Mouse (Mus musculus) kidney, embryonic 14.5 days (tissue): ENCODE data around the gene Esp24. TPM values are rescaled to one million over a fixed set of nuclear protein-coding genes. Genes with fewer than 3 reads are reported as not detected.
"Not testable (repeated sequence)": the region's sequence is repeated elsewhere in the genome, so short reads cannot be mapped to it uniquely, and the experiment has no call there.

Experiments
- ATAC-seq: fragments of 200-750 bp; cut with Nextera tagmentation; 2 replicates; pipeline ENCODE4 v1.8.0; 2017; ENCODE audit warnings: moderate number of reproducible peaks, mild to moderate bottlenecking, moderate TSS enrichment, moderate library complexity; ENCODE audit not compliant: low FRiP score, low TSS enrichment
- H3K27ac ChIP-seq: fragments of 300-500 bp; sonication (generic); 2 replicates; pipeline ENCODE4 v1.5.1; 2014; ENCODE audit warnings: low read depth, mild to moderate bottlenecking, low read length, moderate library complexity, mixed read lengths
- H3K27me3 ChIP-seq: fragments of 300-500 bp; sonication (generic); 2 replicates; pipeline ENCODE4 v1.6.1; 2014; ENCODE audit warnings: mild to moderate bottlenecking, low read length; ENCODE audit not compliant: control insufficient read depth, insufficient read depth
- H3K36me3 ChIP-seq: fragments of 300-500 bp; sonication (generic); 2 replicates; pipeline ENCODE4 v1.6.1; 2014; ENCODE audit warnings: low read length, mixed read lengths; ENCODE audit not compliant: control insufficient read depth, insufficient read depth
- H3K4me1 ChIP-seq: fragments of 300-500 bp; sonication (generic); 2 replicates; pipeline ENCODE4 v1.6.1; 2014; ENCODE audit warnings: low read length, mixed read lengths; ENCODE audit not compliant: control insufficient read depth, insufficient read depth
- H3K4me2 ChIP-seq: fragments of 300-500 bp; sonication (generic); replicated peaks from 2 replicates; pipeline ENCODE4 v1.6.1; 2014; ENCODE audit warnings: low read depth, mild to moderate bottlenecking, low read length
- H3K4me3 ChIP-seq: fragments of 300-500 bp; sonication (generic); 2 replicates; pipeline ENCODE4 v1.5.1; 2014; ENCODE audit warnings: mild to moderate bottlenecking, low read length
- H3K9ac ChIP-seq: fragments of 300-500 bp; sonication (generic); 2 replicates; pipeline ENCODE4 v1.6.1; 2014; ENCODE audit warnings: low read depth, mild to moderate bottlenecking, low read length, moderate library complexity
- H3K9me3 ChIP-seq: fragments of 300-500 bp; sonication (generic); 2 replicates; pipeline ENCODE4 v1.6.1; 2016; ENCODE audit warnings: low read length; ENCODE audit not compliant: control insufficient read depth
- WGBS: fragments of 180-500 bp; shearing (Covaris S2); extraction: QIAGEN DNeasy Blood & Tissue Kit; methylation state at CpG from one replicate; pipeline ENCODE4 v1.1.7; 2014; 5-methylcytosine and 5-hydroxymethylcytosine counted together
- polyA plus RNA-seq: library from polyadenylated mRNA; unstranded; fragments of >200 nt; fragmentation: Nextera tagmentation; extraction: Ambion mirVana; gene quantifications from 2 replicates; pipeline ENCODE4 v1.2.1, GENCODE M21; 2014

Gene Esp24
- not detected in 2 replicates for polyA plus RNA-seq

- not testable (repeated sequence) for H3K9me3 ChIP-seq, H3K4me1 ChIP-seq, H3K27ac ChIP-seq, H3K36me3 ChIP-seq, H3K27me3 ChIP-seq, H3K4me2 ChIP-seq, H3K4me3 ChIP-seq, H3K9ac ChIP-seq, ATAC-seq
- WGBS = 87% methylated on average over 3 of the region's 3 CpGs
Observed at GRCm38 (mm10) chr17:39036395-39036794, at the start of gene Esp24. Gene Esp24 (plus strand): TSS chr17:39036695.

- no peak overlapping the region for H3K27ac ChIP-seq
- 89% methylated on average over 1 of the region's 1 CpGs for WGBS
- H3K27me3 ChIP-seq = no peaks in the 10 kb centered on the region
- H3K9ac ChIP-seq = no peak overlapping the region
- H3K4me3 ChIP-seq = no peak overlapping the region
- no peaks in the 10 kb centered on the region for H3K4me1 ChIP-seq
- no peaks in the 10 kb centered on the region for H3K36me3 ChIP-seq
- H3K4me2 ChIP-seq = no peak overlapping the region
- no peaks in the 10 kb centered on the region for H3K9me3 ChIP-seq
- ATAC-seq = no peak
Observed at GRCm38 (mm10) chr17:39009846-39010245, 26.6 kb upstream of the Esp24 start.

DNA sequence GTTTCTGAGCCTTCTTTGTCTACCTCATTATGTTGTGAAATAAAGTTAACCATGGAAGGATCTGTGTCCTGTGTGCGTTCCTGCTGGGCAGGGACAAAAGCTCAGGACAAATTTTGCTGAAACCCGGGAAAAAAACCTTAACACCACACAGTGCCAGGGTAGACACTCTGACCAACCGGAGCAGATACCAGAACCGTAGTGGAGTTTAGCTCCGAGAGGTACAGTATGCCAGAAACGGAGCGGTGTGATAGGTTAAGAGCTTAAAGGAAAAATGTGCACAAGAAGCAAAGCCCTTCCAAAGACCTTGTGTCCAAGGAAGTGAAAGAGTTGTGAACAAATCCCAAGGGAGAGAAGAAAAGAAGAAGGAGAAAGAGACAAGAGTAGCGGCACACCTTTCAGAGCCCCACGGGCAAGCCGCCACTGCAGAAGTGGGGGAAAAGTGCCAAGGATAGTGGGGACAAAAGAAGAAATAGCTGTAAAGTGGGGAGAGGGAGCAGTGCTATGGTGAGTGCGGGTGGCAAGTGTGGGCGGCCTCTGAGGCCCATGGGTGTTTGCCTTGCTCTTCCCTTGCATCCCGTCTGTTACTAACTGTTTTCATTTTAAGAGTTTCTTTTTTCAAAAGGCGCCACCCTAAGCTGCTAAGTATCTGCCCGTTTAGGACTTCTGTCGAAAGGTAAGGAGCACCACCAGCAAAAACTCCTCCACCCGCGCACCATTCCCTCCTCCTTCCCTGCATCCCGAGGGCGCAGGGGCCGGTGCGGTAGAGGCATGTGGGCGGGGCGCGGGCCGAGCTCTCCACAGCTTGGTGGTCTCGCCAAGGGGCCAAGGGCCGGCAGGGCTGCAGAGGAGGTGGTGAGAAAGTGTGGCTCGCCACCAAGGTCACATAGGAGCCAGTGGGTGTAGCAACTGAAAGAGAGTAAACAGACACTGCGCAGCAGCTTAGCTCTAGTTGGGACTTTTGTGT, 25.5 kb upstream of the Esp24 start:
- H3K4me1 ChIP-seq = no peaks in the 10 kb centered on the region
- H3K4me2 ChIP-seq = no peak overlapping the region
- no peaks in the 10 kb centered on the region for H3K9me3 ChIP-seq
- H3K9ac ChIP-seq = no peak overlapping the region
- no peak overlapping the region for H3K4me3 ChIP-seq
- no peaks in the 10 kb centered on the region for H3K27me3 ChIP-seq
- WGBS = 43% methylated on average over 30 of the region's 30 CpGs
- no peaks in the 10 kb centered on the region for H3K36me3 ChIP-seq
- H3K27ac ChIP-seq = no peak overlapping the region
- ATAC-seq = no peak

DNA sequence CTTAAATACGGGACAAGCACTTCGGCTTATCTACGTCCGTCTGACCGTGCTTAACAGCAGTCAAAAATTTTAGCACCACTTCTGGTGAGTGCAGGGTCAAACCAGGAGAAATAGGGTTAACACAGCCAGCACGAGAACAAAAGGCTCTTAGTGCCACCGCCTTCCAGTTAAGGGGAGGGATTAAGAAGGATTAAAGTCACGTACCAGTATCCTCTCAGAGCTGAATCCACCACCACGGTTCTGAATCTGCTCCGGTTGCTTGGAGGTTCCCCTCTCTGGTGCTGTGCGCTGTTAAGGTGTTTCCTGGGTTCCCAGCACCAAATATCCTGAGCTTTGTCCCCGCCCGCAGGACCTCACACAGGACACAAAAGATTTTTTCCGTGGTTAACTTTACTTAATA, 19.3 kb upstream of the Esp24 start:
- Histone ChIP-seq H3K4me2 (no peak overlapping the region), H3K9me3 (0 out of 2 replicates have a peak, but pooled peaks cover 2% of the 10 kb centered on the region), H3K36me3 (no peaks in the 10 kb centered on the region), H3K9ac (no peak overlapping the region), H3K4me3 (no peak overlapping the region), H3K27ac (no peak overlapping the region), H3K27me3 (no peaks in the 10 kb centered on the region), H3K4me1 (no peaks in the 10 kb centered on the region)
- WGBS = 74% methylated on average over 14 of the region's 14 CpGs
- no peak for ATAC-seq

DNA sequence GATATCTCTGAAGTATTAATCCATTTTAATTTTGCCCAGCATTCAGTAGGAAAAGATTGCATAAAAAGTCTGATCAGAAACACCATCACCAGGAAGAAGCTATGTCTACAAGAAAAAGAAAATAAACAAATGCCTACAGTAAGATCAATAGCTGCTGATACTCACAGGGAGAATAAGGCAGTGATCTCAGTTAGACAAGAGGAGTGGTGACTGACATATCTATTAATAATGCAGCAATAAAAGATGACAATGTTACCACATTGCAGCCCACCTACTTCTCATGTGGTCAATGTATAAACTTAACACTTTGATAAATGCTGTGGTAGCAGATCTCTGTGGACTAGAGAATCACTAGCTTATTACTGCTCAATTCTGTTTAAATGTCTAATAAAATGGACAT, 6.7 kb downstream of the Esp24 start, which contains the start of gene Gm21903:
TSS of gene Gm21903 (minus strand) at position 101 of the 400 bp plus-strand sequence.
- H3K9me3 ChIP-seq = peaks cover 3% of the 10 kb centered on the region; the same call in 1 of the 2 replicates
- no peaks in the 10 kb centered on the region for H3K27me3 ChIP-seq
- H3K36me3 ChIP-seq = no peaks in the 10 kb centered on the region
- H3K9ac ChIP-seq = no peak within 1 kb of the TSS
- H3K27ac ChIP-seq = no peak within 1 kb of the TSS
- no peak within 1 kb of the TSS for H3K4me3 ChIP-seq
- ATAC-seq = no peak
- H3K4me2 ChIP-seq = no peak within 1 kb of the TSS
- no peaks in the 10 kb centered on the region for H3K4me1 ChIP-seq

- ATAC-seq = no peak
- no peak overlapping the region for H3K4me3 ChIP-seq
Observed at GRCm38 (mm10) chr17:39063641-39064040, 27.1 kb downstream of the Esp24 start.

GRCm38 (mm10) chr17:39076937-39077336, 40.4 kb downstream of the Esp24 start, which contains the start of gene Esp23:
Gene Esp23 (minus strand): TSS chr17:39077037.
- Histone ChIP-seq H3K4me1 (no peaks in the 10 kb centered on the region), H3K36me3 (no peaks in the 10 kb centered on the region), H3K9ac (no peak within 1 kb of the TSS), H3K27me3 (no peaks in the 10 kb centered on the region), H3K4me2 (no peak within 1 kb of the TSS), H3K4me3 (no peak within 1 kb of the TSS), H3K27ac (no peak within 1 kb of the TSS), H3K9me3 (no peaks in the 10 kb centered on the region; the same call in 1 of the 2 replicates)
- 58% methylated on average over 1 of the region's 1 CpGs for WGBS
- ATAC-seq = no peak

More at GRCm38 (mm10) chr17:39063641-39064040, 27.1 kb downstream of the Esp24 start:
- no peak overlapping the region for H3K27ac ChIP-seq
- no peaks in the 10 kb centered on the region for H3K4me1 ChIP-seq
- no peak overlapping the region for H3K9ac ChIP-seq
- H3K9me3 ChIP-seq = peaks cover 15% of the 10 kb centered on the region
- no peak overlapping the region for H3K4me2 ChIP-seq
- no peaks in the 10 kb centered on the region for H3K36me3 ChIP-seq
- H3K27me3 ChIP-seq = no peaks in the 10 kb centered on the region
